8 mouse cellular contexts compared by ENCODE assay signal in genomic region chrX:161717764-161718382, GRCm38 (mm10). TPM values are rescaled to one million over a fixed set of nuclear protein-coding genes. Genes with fewer than 3 reads are reported as not detected.
DNase-seq lines count a peak whose midpoint lies in the region; ATAC-seq and TF ChIP-seq lines count a peak whose summit lies in the region.

No protein-coding gene starts in this region.

- no peak overlapping the region for H3K27ac ChIP-seq in embryonic fibroblast, embryonic 13.5 days (ENCODE audit: insufficient read depth, low read length)
- H3K27ac ChIP-seq in limb, embryonic 11.5 days (replicated peaks; ENCODE audit: low read depth, low read length), result no peak overlapping the region
- peak overlapping the region; percentile 34 for H3K27ac ChIP-seq in small intestine, adult 2 months (ENCODE audit: insufficient read depth, low read depth, low read length)

- ATAC-seq in limb, embryonic 11.5 days (ENCODE audit: insufficient number of reproducible peaks, low FRiP score, low TSS enrichment, low read depth), result peak; percentile 23; the same call in 1 of the 2 replicates

- H3K9ac ChIP-seq in limb, embryonic 11.5 days (ENCODE audit: low read length), result peak overlapping the region; percentile 37; the same call in 1 of the 2 replicates

- WGBS in limb, embryonic 11.5 days, result 20% methylated on average over 25 of the region's 26 CpGs
- WGBS in small intestine, adult 2 months, result 12% methylated on average over 26 of the region's 26 CpGs

- H3K36me3 ChIP-seq in E14TG2a.4 (ENCODE audit: insufficient read depth, low read length), result no peaks in the 10 kb centered on the region
- no peaks in the 10 kb centered on the region for H3K36me3 ChIP-seq in limb, embryonic 11.5 days (ENCODE audit: control insufficient read depth, insufficient read depth, low read length)
- no peaks in the 10 kb centered on the region for H3K36me3 ChIP-seq in small intestine, adult 2 months (ENCODE audit: control insufficient read depth, insufficient read depth, low read length)

- intact Hi-C loops in gastrocnemius, postnatal 14 days (cut with DNase I; ENCODE audit: low total_unique reads), result no loop called here
- intact Hi-C loops in gastrocnemius, postnatal 36 days (cut with DNase I), result loop anchor here (5.0 kb wide), 1 partner anchor 64 kb away; no protein-coding TSS in a partner anchor

- no peaks in the 10 kb centered on the region for H3K9me3 ChIP-seq in E14TG2a.4 (ENCODE audit: low read length)
- no peaks in the 10 kb centered on the region for H3K9me3 ChIP-seq in limb, embryonic 11.5 days (ENCODE audit: control insufficient read depth, low read length)

- H3K4me3 ChIP-seq in E14TG2a.4 (replicated peaks; ENCODE audit: low read length), result peak overlapping the region; percentile 74
- peak overlapping the region; percentile 48 for H3K4me3 ChIP-seq in embryonic fibroblast, embryonic 13.5 days (ENCODE audit: insufficient read depth, low read length)
- H3K4me3 ChIP-seq in limb, embryonic 11.5 days (ENCODE audit: low read depth, low read length), result peak overlapping the region; percentile 40
- H3K4me3 ChIP-seq in small intestine, adult 2 months (ENCODE audit: low read depth, low read length), result peak overlapping the region; percentile 87

- peak; percentile 15 for DNase-seq in gastrocnemius, postnatal 14 days
- no peak for DNase-seq in gastrocnemius, postnatal 36 days
- peak; percentile 32 for DNase-seq in limb, embryonic 11.5 days (ENCODE audit: low spot score)
- DNase-seq in right cerebral cortex, adult 18-20 months, result no peak
- DNase-seq in thymus, postnatal 4 days, result no peak

- TF ChIP-seq CTCF in E14TG2a.4 (conservative IDR thresholded peaks at IDR 0.05; ENCODE audit: low read length), result no peak
- no peak for TF ChIP-seq CTCF in embryonic fibroblast, embryonic 13.5 days (IDR thresholded peaks at IDR 0.05; ENCODE audit: borderline replicate concordance, insufficient read depth, low read length)
- no peak for TF ChIP-seq CTCF in small intestine, adult 2 months (IDR thresholded peaks at IDR 0.05; ENCODE audit: extremely low read depth, insufficient read length, insufficient replicate concordance, low read depth, low read length)

- peaks cover 23% of the 10 kb centered on the region for H3K27me3 ChIP-seq in E14TG2a.4 (ENCODE audit: insufficient read depth, low read length)
- peaks cover 49% of the 10 kb centered on the region for H3K27me3 ChIP-seq in limb, embryonic 11.5 days (ENCODE audit: control insufficient read depth, insufficient read depth, low read length)
- H3K27me3 ChIP-seq in small intestine, adult 2 months (ENCODE audit: control insufficient read depth, insufficient read depth, low read length), result peaks cover 8% of the 10 kb centered on the region

- TF ChIP-seq POLR2A in embryonic fibroblast, embryonic 13.5 days (IDR thresholded peaks at IDR 0.05; ENCODE audit: low read depth, low read length), result no peak
- TF ChIP-seq POLR2A in small intestine, adult 2 months (IDR thresholded peaks at IDR 0.05; ENCODE audit: low read depth, low read length), result no peak

- H3K4me1 ChIP-seq in E14TG2a.4 (replicated peaks; ENCODE audit: low read depth, low read length), result peaks cover 12% of the 10 kb centered on the region
- H3K4me1 ChIP-seq in embryonic fibroblast, embryonic 13.5 days (ENCODE audit: control insufficient read depth, insufficient read depth, low read length), result no peaks in the 10 kb centered on the region
- H3K4me1 ChIP-seq in limb, embryonic 11.5 days (ENCODE audit: control insufficient read depth, insufficient read depth, low read length), result no peaks in the 10 kb centered on the region
- no peaks in the 10 kb centered on the region; the same call in 1 of the 2 replicates for H3K4me1 ChIP-seq in small intestine, adult 2 months (ENCODE audit: control insufficient read depth, insufficient read depth, insufficient read length, low read length)

- peak overlapping the region; percentile 86 for H3K4me2 ChIP-seq in limb, embryonic 11.5 days (ENCODE audit: low read depth, severe bottlenecking)

RNA-seq across cellular contexts. Expression of gene Rai2, which starts 1.0 kb away (rescaled TPM):
- total RNA-seq in gastrocnemius, postnatal 14 days (2021), result 10 to 100 TPM; 12.5 to 26.1 TPM
- total RNA-seq in gastrocnemius, postnatal 36 days (2021), result 10 to 100 TPM; 18.6 to 25.5 TPM
- 0.45 and 0.47 TPM in 2 replicates for polyA plus RNA-seq in embryonic fibroblast, embryonic 13.5 days (2011; ENCODE audit: insufficient read length, low read depth, missing spikeins)
- polyA plus RNA-seq in limb, embryonic 11.5 days (2014; fragmentation: Nextera tagmentation; extraction: Ambion mirVana), result 0.72 and 0.84 TPM in 2 replicates
- polyA plus RNA-seq in small intestine, adult 2 months (2012; rRNA removed), result 4.0 and 4.4 TPM in 2 replicates

Comparison
In these comparisons a context has a peak if more than half of its experiments do, and no peak if none do; other contexts are left out.
1. DNase-seq: peak in gastrocnemius, postnatal 14 days (single experiment) and limb, embryonic 11.5 days (single experiment); none in gastrocnemius, postnatal 36 days (0 of 2), right cerebral cortex, adult 18-20 months (single experiment) and thymus, postnatal 4 days (single experiment).
2. Peak in every context shown above with its lines, with median percentiles within 50 percentile points of each other: H3K4me3 ChIP-seq.